Mouse (Mus musculus): ENCODE results near the gene Dock2.

DNA sequence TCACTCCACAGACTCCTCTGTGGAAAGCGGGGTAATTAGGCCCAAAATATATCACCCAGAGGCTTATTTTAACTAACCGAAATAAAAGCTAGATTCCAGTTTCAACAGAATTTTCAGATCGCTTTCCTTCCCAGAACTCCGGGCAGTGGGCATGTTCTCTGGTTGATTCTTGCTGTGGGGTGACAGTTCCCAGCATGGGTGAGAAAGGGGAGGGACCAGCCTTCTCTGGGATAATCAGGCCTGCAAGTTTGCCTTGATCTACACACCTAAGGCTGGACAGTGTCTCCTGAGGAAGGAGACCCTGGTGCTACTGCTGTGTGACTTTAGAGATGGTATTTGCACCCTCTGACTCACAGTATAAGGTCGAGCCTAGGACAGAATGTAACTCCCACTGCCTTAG, 352.3 kb downstream of the Dock2 start:
- TF ChIP-seq CTCF (IDR thresholded peaks at IDR 0.05; ENCODE audit: borderline replicate concordance, control insufficient read depth, extremely low read depth, insufficient read depth, low read length, poor library complexity): no peak
- TF ChIP-seq POLR2A (IDR thresholded peaks at IDR 0.05; ENCODE audit: control insufficient read depth, extremely low read depth, insufficient read depth, low read length, poor library complexity): no peak
